Mouse (Mus musculus) natural killer cell, adult 2 months (primary cell): ENCODE measurements around the gene Rilpl1.
A peak's percentile ranks its signal among the peaks of the same experiment; 100 is the strongest.
"Not testable (repeated sequence)": the region's sequence is repeated elsewhere in the genome, so short reads cannot be mapped to it uniquely, and the experiment has no call there.

ENCODE experiments used
- DNase-seq, 2 experiments: peaks; one replicate each; pipeline ENCODE4 v3.0.0; 2022; ENCODE audit warnings: low spot score in 2 of 2

Rilpl1 gene

DNA sequence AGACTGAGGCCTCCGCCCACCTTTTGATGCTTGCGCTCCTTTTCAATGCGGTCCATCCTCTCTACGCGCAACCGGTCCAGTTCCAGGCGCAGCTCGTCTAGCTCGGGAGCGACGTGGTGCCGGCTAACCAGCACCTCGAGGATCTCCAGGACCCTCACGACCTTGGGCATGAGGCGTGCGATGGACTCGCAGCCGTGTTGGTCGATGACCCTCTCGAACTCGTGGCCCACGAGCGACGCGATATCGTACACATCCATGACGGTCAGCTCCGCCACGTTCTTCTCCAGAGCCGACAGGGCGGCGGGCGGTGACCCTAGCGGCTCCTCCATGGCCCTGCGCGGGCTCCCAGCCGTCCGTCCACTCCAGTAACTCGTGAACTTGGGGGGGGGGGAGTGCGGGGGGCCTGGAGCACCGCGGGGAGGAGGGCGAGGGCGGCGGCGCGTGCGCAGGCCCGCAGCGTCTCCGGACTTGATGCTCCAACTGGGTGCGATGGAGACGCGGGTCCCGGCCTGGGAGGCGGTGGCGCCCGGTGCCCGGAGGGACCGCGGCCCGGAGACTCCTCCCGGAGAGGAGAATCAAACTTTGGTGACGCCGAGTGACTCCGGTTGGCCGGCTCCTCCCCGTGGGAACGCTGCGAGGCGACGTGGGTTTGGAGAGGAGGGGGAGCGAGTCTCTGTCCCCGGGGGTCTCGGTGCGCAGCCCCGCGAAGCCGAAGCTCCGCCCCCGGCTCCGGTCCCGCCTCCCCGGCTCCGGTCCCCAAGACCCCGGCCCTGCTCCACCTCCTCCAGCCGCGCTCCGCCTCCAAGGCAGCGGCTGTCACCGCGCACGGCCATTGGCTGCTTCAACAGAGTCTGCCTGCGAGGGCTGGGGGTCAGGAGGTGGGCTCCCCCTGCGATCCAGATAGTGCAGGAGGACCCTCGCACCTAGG is at the start of gene Rilpl1:
Rilpl1 (minus strand) TSS at position 737 of the 928 bp plus-strand sequence.
- peak in 1 of 2 experiments; percentile 41 for DNase-seq

DNA sequence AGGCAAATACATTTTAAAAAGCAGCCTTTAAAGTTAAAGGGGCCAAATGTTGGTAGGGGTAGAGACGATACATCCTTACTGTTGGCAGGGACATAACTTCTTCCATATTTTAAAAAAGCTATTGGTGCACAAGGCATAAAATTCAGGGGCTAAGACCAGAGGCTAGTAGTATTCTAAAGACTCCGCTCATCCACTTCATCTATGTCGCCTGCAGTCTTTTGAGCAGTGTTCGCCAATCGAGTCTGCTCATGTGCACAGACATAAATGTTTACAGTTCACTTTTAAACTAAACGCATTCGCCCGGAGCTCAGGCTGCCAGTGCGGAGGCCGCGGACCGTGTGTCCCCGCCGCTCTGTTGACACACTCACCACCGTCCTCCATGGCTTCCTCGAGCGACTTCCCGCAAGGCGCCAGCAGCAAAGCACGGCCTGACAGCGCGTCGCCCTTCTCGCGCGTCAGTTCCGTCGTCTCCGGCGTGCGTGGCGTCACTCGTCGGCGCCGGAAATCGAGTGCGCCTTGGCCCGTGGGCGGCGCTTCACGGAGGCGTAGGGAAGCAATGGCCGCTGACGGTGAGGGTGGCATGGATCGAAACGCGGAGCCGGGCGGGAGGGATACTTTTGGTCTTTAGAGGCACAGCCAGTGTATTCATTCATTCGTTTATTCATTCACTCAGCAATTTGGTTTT is 47.6 kb upstream of the Rilpl1 start, which contains the start of the genes Eif2b1 and Gtf2h3:
Eif2b1 (minus strand) TSS at position 499 of the 685 bp plus-strand sequence.
Gtf2h3 (plus strand) TSS at position 508 of the 685 bp plus-strand sequence.
- DNase-seq, result peak; percentile 83 to 91

DNA sequence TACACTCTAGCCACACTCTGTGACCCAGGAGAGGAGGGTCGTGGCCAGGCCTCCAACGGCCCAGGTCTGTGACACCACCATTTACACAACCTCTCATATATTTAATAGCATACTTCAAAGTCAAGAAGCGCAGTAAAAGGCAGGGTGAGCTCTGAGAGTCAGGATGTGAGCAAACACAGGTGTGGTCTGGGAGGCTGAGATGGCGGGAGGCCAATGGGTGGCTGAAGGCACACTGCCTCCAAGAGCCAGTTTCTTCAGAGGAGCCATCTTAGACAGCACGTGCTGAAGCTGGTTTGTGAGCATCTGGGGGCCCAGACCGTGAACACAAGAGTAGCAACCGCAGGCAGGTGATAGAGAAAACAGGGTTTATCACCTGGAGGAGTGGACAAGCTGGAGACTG is 44.3 kb upstream of the Rilpl1 start:
- DNase-seq, result no peak

- DNase-seq, result no peak
These were observed 39.9 kb upstream of the Rilpl1 start for GRCm38 (mm10) chr5:124571068-124571467.

- DNase-seq, result no peak
These were observed 24.0 kb upstream of the Rilpl1 start for GRCm38 (mm10) chr5:124555145-124555544.

DNA sequence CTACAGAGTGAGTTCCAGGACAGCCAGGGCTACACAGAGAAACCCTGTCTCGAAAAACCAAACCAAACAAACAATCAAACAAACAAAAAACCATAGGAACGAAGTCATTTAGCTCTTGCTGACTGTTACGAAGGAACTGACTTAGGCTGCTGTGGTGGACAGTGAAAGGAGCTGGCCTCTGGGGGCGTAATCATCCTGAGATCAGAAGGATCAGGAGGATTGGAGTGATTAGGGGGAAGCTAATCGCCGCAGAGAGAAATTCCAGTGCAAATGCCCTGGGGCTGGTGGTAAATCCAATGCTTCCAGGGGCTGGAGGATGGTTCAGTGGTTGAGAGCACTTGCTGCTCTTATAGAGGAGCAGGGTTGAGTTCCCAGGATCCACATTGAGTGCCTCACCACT is 22.4 kb upstream of the Rilpl1 start:
- no peak for DNase-seq

- peak; percentile 89 to 93 for DNase-seq
These were observed 21.5 kb upstream of the Rilpl1 start, which contains the start of gene Ddx55 for GRCm38 (mm10) chr5:124552558-124553307. Gene Ddx55 (plus strand): TSS chr5:124552864.

DNA sequence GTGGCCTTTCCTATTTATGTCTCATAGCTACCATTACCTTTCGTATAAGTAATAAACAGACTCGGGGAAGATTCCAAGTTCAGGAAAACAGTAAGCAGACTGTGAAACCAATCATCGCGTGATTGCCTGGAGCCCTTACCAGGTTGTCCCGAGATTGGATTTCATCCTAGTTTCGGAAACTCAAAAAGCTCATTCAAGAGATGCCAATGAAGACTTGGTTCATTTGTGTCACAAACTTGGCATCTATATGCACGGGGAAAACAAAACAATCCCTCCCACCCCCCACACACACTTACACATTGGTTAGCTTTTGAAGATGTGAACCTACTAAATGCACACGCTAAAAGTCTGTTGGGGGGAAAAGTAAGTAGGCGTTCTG is 20.9 kb upstream of the Rilpl1 start:
- DNase-seq, result no peak

- DNase-seq, result not testable (repeated sequence)
These were observed 20.3 kb upstream of the Rilpl1 start for GRCm38 (mm10) chr5:124551349-124552093.

DNA sequence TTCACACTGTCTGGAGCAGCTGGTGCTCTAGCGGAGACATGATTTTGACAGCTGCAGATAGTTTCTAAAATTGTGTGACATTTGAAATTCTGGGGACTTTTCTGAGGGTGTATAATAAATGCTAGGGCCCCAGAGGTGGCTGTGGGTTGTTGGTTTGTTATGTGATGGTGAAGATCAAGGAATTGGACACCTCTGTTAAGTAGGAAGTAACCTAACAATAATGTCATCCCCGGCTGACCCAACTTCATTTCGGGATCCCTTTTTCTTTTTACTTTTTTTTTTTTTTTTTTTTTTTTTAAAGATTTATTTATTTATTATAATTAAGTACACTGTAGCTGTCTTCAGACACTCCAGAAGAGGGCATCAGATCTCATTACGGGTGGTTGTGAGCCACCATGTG is 19.5 kb upstream of the Rilpl1 start:
- DNase-seq, result not testable (repeated sequence)

DNA sequence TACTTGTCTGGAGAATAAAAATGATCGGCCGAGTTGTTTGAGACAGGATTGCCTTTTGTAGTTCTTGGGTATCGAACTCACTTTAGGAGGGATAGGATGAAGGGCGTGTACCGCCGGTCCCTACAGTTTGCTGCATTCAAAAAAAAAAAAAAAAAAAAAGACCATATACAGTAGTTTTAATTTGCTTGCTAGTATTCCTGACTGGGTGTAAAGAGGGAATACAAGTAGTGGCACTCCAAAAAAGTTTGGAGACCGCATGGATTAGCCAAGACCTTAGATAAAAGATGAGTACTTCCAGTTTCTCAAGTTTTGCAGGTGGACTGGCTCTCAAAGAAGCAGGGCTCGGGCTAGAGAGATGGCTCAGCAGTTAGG is 10.4 kb upstream of the Rilpl1 start:
- no peak for DNase-seq

DNA sequence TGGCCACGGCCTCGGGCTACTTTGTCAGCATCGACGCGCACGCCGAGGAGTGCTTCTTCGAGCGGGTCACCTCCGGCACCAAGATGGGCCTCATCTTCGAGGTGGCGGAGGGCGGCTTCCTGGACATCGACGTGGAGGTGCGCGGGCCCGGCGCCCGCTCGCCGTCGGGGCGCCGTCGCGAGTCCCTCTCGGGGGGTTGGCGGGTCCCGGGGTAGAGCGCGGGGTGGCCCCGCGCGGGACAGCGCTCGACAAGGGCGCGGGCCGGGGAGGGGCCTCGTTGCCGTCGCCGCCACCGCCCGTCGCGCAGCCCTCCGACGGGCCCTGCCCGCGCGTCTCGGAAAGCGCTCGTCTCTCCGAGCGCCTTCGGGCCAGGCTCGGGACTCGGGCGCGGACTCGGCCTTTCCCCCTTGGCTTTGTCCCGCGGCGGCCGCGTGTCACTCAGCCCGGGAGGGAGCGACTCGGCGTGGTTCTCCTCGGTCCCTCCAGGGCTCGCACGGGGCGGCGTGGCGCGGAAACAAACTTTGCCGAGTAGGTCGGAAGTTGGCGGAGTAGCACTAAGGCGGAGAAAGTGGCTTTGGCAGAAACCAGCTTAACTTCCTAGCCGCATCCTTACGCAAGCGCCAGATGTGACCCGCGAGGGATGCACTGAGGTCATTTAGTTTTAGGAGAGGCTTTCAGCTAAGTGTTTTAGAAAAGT is 9.9 kb upstream of the Rilpl1 start:
- DNase-seq, result peak; percentile 46 to 53

DNA sequence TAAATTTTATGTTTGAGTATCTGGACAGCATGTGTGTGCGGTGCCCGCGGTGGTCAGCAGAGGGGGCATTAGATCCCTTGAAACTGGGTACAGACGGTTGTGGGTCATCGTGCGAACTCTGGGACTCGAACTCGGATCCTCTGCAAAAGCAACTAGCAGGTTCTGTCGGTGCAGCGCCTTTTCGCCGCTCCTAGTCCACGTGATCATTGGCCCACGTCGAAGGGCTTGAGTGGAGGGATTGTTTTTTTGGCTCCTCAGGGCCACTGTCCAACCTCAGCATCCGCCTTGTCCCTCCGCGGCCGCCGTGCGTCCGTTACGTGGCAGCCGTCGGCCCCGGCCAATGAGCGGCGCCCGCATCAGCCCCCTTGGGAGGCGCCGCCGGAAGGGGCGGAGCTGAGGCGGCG is 9.2 kb upstream of the Rilpl1 start, which contains the start of gene Tmed2:
Tmed2 (plus strand) TSS at position 313 of the 404 bp plus-strand sequence.
- peak; percentile 95 to 96 for DNase-seq

- no peak for DNase-seq
These were observed 8.7 kb upstream of the Rilpl1 start for GRCm38 (mm10) chr5:124539905-124540304.

DNA sequence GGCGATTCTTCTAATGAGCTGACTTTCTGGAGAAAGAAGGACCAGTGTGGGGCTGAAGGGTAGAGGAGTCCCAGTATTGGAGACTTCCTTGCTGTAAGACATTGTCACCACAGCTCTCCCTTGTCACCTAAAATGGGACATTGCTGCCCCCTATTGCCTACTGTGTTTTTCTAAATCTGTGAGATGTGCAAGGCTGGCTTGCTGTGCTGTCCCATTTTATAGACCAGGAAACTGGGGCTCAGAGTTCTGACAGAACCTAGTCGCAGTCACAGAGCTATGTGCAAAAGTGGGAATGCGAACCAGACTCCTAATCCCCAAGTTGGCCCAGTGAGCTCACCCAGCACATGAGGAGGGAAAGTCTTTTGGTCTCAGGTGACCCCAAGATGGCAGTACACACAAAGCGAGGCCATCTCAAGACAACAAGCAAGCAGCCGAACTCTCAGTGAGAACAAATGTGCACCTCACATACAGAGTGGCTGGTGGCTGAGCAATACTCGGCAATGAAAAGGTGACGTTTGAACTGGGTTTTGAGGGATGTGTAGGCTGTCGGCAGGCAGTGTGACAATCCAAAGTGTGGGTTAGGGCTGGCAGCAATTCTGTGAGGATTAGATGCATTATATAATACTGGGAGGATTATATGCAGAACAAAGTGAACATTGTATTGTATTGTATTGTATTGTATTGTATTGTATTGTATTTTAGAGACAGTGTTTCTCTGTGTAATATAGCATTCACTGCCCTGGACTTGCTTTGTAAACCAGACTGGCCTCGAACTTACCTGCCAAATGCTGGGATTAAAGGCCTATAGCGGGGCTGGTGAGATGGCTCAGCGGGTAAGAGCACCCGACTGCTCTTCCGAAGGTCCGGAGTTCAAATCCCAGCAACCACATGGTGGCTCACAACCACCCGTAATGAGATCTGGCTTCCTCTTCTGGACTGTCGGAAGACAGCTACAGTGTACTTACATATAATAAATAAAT is 7.9 kb upstream of the Rilpl1 start:
- peak; percentile 53 to 73 for DNase-seq

DNA sequence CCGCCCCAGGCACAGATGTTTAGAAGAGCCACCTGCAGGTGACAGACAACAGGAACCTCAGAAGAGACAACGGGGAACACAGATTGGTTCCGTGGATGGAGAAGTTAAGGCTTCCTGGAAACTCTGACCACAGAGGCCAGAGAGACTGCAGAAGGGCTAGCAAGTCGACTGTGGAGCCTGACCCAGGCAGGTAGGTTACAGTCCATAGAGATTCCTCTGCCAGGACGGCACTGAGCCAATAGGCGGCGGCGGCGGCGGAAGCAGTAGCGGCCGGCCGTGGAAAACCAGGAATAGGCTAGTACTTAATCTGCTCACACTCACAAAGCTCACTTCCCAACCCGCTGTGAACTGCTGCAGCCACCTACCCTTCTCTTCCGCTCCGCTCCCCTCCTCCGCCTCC is 5.6 kb upstream of the Rilpl1 start:
- DNase-seq, result no peak

DNA sequence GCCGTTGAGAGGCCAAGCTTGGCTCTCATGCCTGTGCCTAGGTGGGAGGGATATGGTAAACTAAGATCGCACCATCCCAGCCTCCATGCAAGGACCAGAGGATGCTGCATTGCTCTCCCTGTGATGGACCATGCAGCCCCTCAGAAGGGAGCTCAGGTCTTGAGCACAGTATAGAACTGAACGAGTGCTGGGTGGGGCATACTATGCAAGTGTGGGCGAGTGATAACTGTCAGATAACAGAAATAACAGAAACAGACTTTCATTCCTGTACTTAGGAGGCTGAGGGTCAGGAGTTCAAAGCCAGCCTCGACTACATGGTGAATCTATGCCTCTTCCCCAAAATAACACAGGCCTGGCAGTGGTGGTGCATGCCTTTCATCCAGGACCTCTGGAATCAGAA is 3.8 kb upstream of the Rilpl1 start:
- DNase-seq, result no peak

DNA sequence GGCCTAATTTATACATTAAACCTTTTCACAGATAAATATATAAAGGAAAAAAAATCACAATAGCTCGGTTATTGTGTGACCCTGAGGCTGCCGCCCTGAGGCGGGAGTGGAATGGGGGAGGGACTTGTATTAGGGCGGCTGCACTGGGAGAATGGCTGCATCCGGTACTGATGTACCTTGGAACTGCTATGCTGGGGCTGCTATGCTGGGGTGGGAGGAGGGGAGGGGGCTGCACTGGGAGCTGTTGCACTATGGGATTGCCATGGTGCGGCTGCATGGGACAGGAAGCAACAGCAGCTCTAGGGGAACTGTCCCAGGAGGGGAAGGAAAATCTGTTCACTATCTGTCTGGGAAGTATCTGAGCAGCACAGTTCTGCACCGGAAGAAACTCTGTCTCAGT is 1.3 kb upstream of the Rilpl1 start:
- no peak for DNase-seq

GRCm38 (mm10) chr5:124531583-124531930 is 366 bp upstream of the Rilpl1 start:
- no peak for DNase-seq
